Mouse (Mus musculus): Measurements from ENCODE around the gene Phb.

DNA sequence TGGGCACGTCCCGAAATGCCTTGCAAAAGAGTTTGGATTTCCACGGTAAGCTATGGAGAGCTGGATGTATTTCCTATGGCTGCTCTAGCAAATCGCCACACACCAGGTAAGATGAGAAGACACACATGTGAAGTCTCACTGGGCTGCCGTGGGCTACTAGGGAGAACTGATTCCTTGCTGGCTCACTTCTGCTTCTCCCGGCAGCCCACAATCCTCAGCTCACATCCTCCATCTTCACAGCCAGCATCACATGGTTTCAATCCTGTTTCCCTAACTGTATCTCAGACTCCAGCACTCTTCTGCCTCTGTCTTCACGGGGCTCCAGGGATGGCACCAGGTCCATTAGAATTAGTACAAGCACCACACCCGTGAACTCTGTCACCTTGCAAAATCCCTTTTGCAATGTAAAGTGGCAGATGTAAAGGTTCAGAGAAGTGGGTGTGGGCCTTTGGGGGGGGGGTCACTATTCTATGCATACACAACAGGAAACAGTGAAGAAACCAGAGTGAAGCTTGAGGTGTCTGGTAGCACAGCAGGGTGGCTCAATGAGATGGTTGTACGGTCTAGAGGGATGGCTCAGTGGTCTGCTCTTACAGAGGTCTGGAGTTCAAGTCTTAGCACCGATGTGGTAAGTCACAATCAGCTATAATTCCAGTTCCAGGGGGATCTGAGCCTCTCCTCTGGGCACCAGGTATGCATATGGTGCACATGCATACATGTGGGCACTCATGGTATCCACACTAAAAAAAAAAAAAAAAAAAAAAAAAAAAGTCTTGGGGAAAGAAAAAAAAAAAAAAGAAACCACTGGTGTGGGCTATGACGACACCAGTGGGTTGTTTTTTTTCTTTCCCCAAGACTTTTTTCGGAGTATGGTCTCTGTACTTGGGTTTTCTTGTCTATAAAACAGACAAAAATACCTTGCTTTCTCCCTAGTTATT lies 37.5 kb downstream of the Phb start:
- TF ChIP-seq CTCF (IDR thresholded peaks at IDR 0.05; ENCODE audit: low read depth, low read length) (no peak), POLR2A (IDR thresholded peaks at IDR 0.05; ENCODE audit: borderline replicate concordance, low read depth, low read length) (no peak)
